Mouse (Mus musculus): ENCODE results near the gene Arl8a.

DNA sequence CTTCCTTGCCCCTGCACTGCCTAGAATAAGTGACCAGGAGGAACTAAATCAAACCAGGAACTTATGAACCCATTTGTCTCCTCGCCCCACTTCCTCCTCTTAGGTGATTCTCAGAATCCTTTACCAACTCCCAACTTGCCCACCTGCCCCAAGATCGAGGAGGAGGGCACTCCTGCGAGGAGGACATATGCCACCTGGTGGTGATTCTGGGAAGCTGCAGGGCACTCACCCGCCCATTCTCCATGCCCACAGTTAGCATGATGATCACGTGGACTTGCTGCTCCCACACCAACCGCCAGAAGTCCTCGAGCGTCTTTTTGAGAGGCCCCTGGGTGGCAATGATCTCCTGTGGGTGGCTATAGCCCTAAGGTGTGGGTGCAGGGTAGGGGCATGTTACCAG lies 34.0 kb upstream of the Arl8a start:
- peak; percentile 97 for TF ChIP-seq CTCF (IDR thresholded peaks at IDR 0.05; ENCODE audit: control insufficient read depth, insufficient read depth, low read length)
- TF ChIP-seq POLR2A (IDR thresholded peaks at IDR 0.05; ENCODE audit: borderline replicate concordance, control insufficient read depth, low read depth, low read length): no peak

Measured in bone marrow, adult 2 months (tissue).